Mouse (Mus musculus) cerebral cortex, adult 2 months (tissue): Measurements from ENCODE around the gene Olfr222.

ENCODE experiments used
- WGBS: fragments of 180-500 bp; shearing (Covaris S2); methylation state at CpG from one replicate; pipeline ENCODE4 v1.1.7; 2018; 5-methylcytosine and 5-hydroxymethylcytosine counted together

The Olfr222 gene

GRCm38 (mm10) chr11:59540123-59540522, 35.9 kb downstream of the Olfr222 start:
- 89% methylated on average over 3 of the region's 3 CpGs for WGBS

GRCm38 (mm10) chr11:59538387-59538786, 37.6 kb downstream of the Olfr222 start:
- 24% methylated on average over 11 of the region's 11 CpGs for WGBS

- 69% methylated on average over 16 of the region's 16 CpGs for WGBS
Measured at GRCm38 (mm10) chr11:59537218-59538130, 38.6 kb downstream of the Olfr222 start.

- 88% methylated on average over 5 of the region's 5 CpGs for WGBS
Measured at GRCm38 (mm10) chr11:59531562-59531961, 44.5 kb downstream of the Olfr222 start.

- WGBS = 63% methylated on average over 6 of the region's 6 CpGs
Measured at GRCm38 (mm10) chr11:59530870-59531535, 45.0 kb downstream of the Olfr222 start.

- WGBS = 85% methylated on average over 5 of the region's 5 CpGs
Measured at GRCm38 (mm10) chr11:59530221-59530620, 45.8 kb downstream of the Olfr222 start.

GRCm38 (mm10) chr11:59526472-59527080, 49.5 kb downstream of the Olfr222 start, which contains the start of gene Zkscan17:
Zkscan17 (minus strand) TSS chr11:59526751.
- 62% methylated on average over 8 of the region's 8 CpGs for WGBS

GRCm38 (mm10) chr11:59525237-59525636, 50.8 kb downstream of the Olfr222 start:
- WGBS = 3% methylated on average over 10 of the region's 10 CpGs

- WGBS = 98% methylated on average over 2 of the region's 2 CpGs
Measured at GRCm38 (mm10) chr11:59524150-59524549, 51.9 kb downstream of the Olfr222 start.
